28 mouse cellular contexts compared by ENCODE assay signal in genomic region chr7:112780910-112781309, GRCm38 (mm10).
DNase-seq lines count a peak whose midpoint lies in the region; ATAC-seq and TF ChIP-seq lines count a peak whose summit lies in the region.
"Had no signal": no experiment of that assay in that cellular context is flagged by ENCODE, and none has a peak within 500 bp of the region (broad histone marks: within the 10 kb centered on the region; RNA-seq: fewer than 3 reads in every experiment).

No protein-coding gene starts in this region.

- TF ChIP-seq EP300 in stomach, postnatal 0 days (optimal IDR thresholded peaks at IDR 0.05) = no peak

- DNase-seq in heart, adult 11 months = peak; percentile 79
- DNase-seq in heart, adult 9 months (ENCODE audit: low spot score in 2 of 2) = no peak
- DNase-seq in heart, postnatal 4 days = no peak
- DNase-seq in R1 (ENCODE audit: low read depth, low spot score) = peak; percentile 93
- DNase-seq in stomach, postnatal 0 days (ENCODE audit: low spot score) = no peak
- no peak for DNase-seq in T-cell, adult 2 months (ENCODE audit: low spot score)
- DNase-seq: adrenal gland, postnatal 10 days; cerebellum, adult 11 months; cerebellum, adult 9-11 months; embryo, embryonic 11 days; kidney, adult 8-10 months; kidney, postnatal 4 days; liver, embryonic 13.5 days; lung, adult 18-20 months; retina, postnatal 1 day; right cerebral cortex, postnatal 14 days had no signal

- H3K27me3 ChIP-seq in heart, embryonic 14.5 days (ENCODE audit: control insufficient read depth, insufficient read depth, low read length) = no peaks in the 10 kb centered on the region
- H3K27me3 ChIP-seq in stomach, postnatal 0 days (ENCODE audit: control insufficient read depth, insufficient read depth, low read length) = no peaks in the 10 kb centered on the region
- H3K27me3 ChIP-seq: embryonic facial prominence, embryonic 13.5 days; hindbrain, embryonic 15.5 days; limb, embryonic 15.5 days; liver, embryonic 13.5 days; midbrain, embryonic 15.5 days; neural tube, embryonic 15.5 days had no signal

- H3K36me3 ChIP-seq in heart, embryonic 14.5 days (ENCODE audit: control insufficient read depth, insufficient read depth, low read length) = no peaks in the 10 kb centered on the region
- no peaks in the 10 kb centered on the region for H3K36me3 ChIP-seq in stomach, postnatal 0 days (ENCODE audit: control insufficient read depth, insufficient read depth, low read length)
- H3K36me3 ChIP-seq: embryonic facial prominence, embryonic 13.5 days; hindbrain, embryonic 15.5 days; limb, embryonic 15.5 days; liver, embryonic 13.5 days; midbrain, embryonic 15.5 days; neural tube, embryonic 15.5 days had no signal

- peak overlapping the region in 1 of 2 experiments; percentile 70; a peak in 2 of 4 replicates for H3K27ac ChIP-seq in heart, embryonic 14.5 days (replicated peaks in 1 of 2; ENCODE audit: control insufficient read depth in 1 of 2, insufficient read depth in 1 of 2, low read depth in 2 of 2, low read length in 2 of 2)
- H3K27ac ChIP-seq in stomach, postnatal 0 days (replicated peaks) = no peak overlapping the region
- H3K27ac ChIP-seq: embryonic facial prominence, embryonic 13.5 days; hindbrain, embryonic 15.5 days; kidney, postnatal 0 days; limb, embryonic 10.5 days; limb, embryonic 15.5 days; liver, embryonic 13.5 days; midbrain, embryonic 15.5 days; neural tube, embryonic 15.5 days had no signal

- no peak overlapping the region for H3K4me2 ChIP-seq in heart, embryonic 14.5 days (ENCODE audit: low read length)
- H3K4me2 ChIP-seq in stomach, postnatal 0 days (replicated peaks; ENCODE audit: low read depth) = no peak overlapping the region
- H3K4me2 ChIP-seq: embryonic facial prominence, embryonic 13.5 days; hindbrain, embryonic 15.5 days; limb, embryonic 15.5 days; liver, embryonic 13.5 days; midbrain, embryonic 15.5 days; neural tube, embryonic 15.5 days had no signal

- ATAC-seq in heart, embryonic 14.5 days (ENCODE audit: insufficient number of reproducible peaks, insufficient read depth, low FRiP score, low read depth) = no peak
- 0 out of 2 replicates have a peak, but pooled peaks have one; percentile 25 for ATAC-seq in stomach, postnatal 0 days (ENCODE audit: low FRiP score, low TSS enrichment)
- no peak for ATAC-seq in erythroid progenitor cell, adult 5-6 weeks (replicated peaks; ENCODE audit: low FRiP score, poor library complexity, severe bottlenecking)
- ATAC-seq: forebrain, embryonic 16.5 days; inflammation-experienced regulatory T-cells, adult 6 months; midbrain, embryonic 15.5 days had no signal

- H3K9ac ChIP-seq in heart, embryonic 14.5 days (ENCODE audit: low read length) = peak overlapping the region; percentile 4; the same call in 1 of the 2 replicates
- no peak overlapping the region; the same call in 1 of the 2 replicates for H3K9ac ChIP-seq in stomach, postnatal 0 days (ENCODE audit: low read length)
- H3K9ac ChIP-seq: embryonic facial prominence, embryonic 13.5 days; hindbrain, embryonic 15.5 days; limb, embryonic 15.5 days; liver, embryonic 13.5 days; midbrain, embryonic 15.5 days; neural tube, embryonic 15.5 days had no signal

- H3K9me3 ChIP-seq in heart, embryonic 14.5 days (ENCODE audit: control insufficient read depth, low read length) = 0 out of 2 replicates have a peak, but pooled peaks cover 3% of the 10 kb centered on the region
- 0 out of 2 replicates have a peak, but pooled peaks cover 2% of the 10 kb centered on the region for H3K9me3 ChIP-seq in stomach, postnatal 0 days (ENCODE audit: control insufficient read depth, low read length)
- H3K9me3 ChIP-seq: embryonic facial prominence, embryonic 13.5 days; hindbrain, embryonic 10.5 days; hindbrain, embryonic 15.5 days; limb, embryonic 10.5 days; limb, embryonic 15.5 days; liver, embryonic 13.5 days; midbrain, embryonic 15.5 days; neural tube, embryonic 15.5 days had no signal

- H3K4me1 ChIP-seq in heart, embryonic 14.5 days (ENCODE audit: control insufficient read depth in 2 of 2, insufficient read depth in 2 of 2, low read length in 2 of 2) = peaks cover 38 to 58% of the 10 kb centered on the region in 2 experiments
- 0 out of 2 replicates have a peak, but pooled peaks cover under 1% of the 10 kb centered on the region for H3K4me1 ChIP-seq in stomach, postnatal 0 days (replicated peaks; ENCODE audit: control insufficient read depth, insufficient read depth)
- H3K4me1 ChIP-seq: liver, embryonic 13.5 days had no signal

- no peak for TF ChIP-seq CTCF in stomach, postnatal 0 days (IDR thresholded peaks at IDR 0.05; ENCODE audit: low read depth)

- 30% methylated on average over 6 of the region's 6 CpGs for WGBS in heart, embryonic 14.5 days
- 57% methylated on average over 6 of the region's 6 CpGs for WGBS in stomach, postnatal 0 days

- H3K4me3 ChIP-seq in heart, embryonic 14.5 days (ENCODE audit: control insufficient read depth in 1 of 2, insufficient read depth in 1 of 2, low read depth in 1 of 2, low read length in 2 of 2) = no peak overlapping the region
- no peak overlapping the region for H3K4me3 ChIP-seq in stomach, postnatal 0 days (ENCODE audit: low read depth, low read length)
- H3K4me3 ChIP-seq: embryonic facial prominence, embryonic 13.5 days; hindbrain, embryonic 10.5 days; hindbrain, embryonic 15.5 days; limb, embryonic 10.5 days; limb, embryonic 15.5 days; liver, embryonic 13.5 days; midbrain, embryonic 15.5 days; neural tube, embryonic 15.5 days had no signal

Comparison
In these comparisons a context has a peak if more than half of its experiments do, and no peak if none do; other contexts are left out.
1. DNase-seq: peak in heart, adult 11 months (single experiment) and R1 (single experiment); none in heart, adult 9 months (0 of 2), heart, postnatal 4 days (single experiment), stomach, postnatal 0 days (single experiment) and T-cell, adult 2 months (single experiment).